Mouse (Mus musculus): ENCODE measurements around the gene Col5a3. TPM values are rescaled to one million over a fixed set of nuclear protein-coding genes. Genes with fewer than 3 reads are reported as not detected.

Col5a3 gene
- total RNA-seq (2023), result 1 to 10 TPM; 1.1 to 1.7 TPM

GRCm38 (mm10) chr9:20814521-20815272 is at the start of gene Col5a3:
Gene Col5a3 (minus strand): TSS chr9:20815067.

DNA sequence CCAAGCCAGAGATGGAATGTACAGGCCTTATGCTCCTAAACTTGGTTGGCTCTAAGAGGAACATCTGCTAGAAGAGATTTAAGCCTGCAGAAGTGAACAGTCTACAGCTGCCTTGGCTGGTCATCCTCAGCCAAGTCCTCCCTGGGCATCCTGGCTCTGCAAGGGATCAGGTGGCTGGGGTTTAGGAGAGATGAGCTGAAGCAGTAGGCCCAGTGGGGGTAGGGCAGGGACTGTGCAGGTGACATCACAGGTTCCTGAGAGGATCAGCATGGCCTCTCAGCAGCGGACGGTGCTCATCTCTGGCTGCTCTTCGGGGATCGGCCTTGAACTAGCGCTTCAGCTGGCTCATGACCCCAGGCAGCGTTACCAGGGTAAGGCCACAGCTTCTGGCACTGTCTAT is 3.4 kb upstream of the Col5a3 start, which contains the start of gene Rdh8:
TSS of gene Rdh8 (plus strand) at position 268 of the 400 bp plus-strand sequence.

DNA sequence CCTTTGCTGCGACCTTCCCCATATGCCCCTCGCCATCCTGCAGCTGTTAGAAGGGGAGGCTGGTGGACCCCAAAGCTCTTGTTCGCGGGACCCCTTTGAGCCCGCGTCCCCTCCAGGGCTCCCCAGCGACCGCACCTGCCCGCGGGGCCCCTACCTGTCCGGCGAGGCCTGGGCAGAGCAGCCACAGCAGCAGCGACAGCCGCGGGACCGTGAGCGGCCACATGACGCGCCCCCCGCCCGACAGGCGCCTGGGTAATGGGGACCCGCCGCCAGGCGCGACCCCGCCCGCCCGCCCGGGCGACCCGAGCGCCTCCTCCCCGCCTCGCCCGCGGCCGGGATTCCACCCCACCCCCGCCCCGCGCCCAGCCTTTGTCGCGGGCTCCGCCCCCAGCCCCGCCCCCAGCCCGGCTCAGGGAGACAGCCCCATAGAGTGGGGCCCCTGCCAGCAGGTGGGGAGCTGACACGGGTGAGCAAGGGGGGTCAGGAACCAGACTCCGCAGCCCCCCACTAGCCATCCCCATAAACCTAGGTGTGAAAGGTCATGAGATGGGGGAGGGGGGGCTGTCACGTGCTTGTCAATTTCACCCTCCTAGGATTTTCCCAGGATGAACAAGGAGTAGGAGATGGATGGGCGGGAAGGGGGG is 68.7 kb downstream of the Col5a3 start, which contains the start of gene Olfm2:
TSS of gene Olfm2 (minus strand) at position 333 of the 644 bp plus-strand sequence.

Other genes with a start within 250 kb of the Col5a3 start
- gene Zfp846, start 233.8 kb downstream of the Col5a3 start, total RNA-seq (2023), result 1 to 10 TPM; 8.9 to 9.1 TPM
- 100 to 1,000 TPM; 357 to 362 TPM for gene Ubl5, start 172.2 kb downstream of the Col5a3 start, total RNA-seq (2023)
- 10 to 100 TPM; 87.5 to 95.9 TPM for gene Fbxl12, start 170.3 kb downstream of the Col5a3 start, total RNA-seq (2023)
- gene Pin1, start 163.0 kb downstream of the Col5a3 start, total RNA-seq (2023), result 10 to 100 TPM; 18.0 to 18.3 TPM
- not detected for gene Olfm2, start 68.7 kb downstream of the Col5a3 start, total RNA-seq (2023)
- gene Rdh8, start 3.4 kb upstream of the Col5a3 start, total RNA-seq (2023), result not detected
- gene A230050P20Rik, start 53.6 kb upstream of the Col5a3 start, total RNA-seq (2023), result 10 to 100 TPM; 46.3 to 59.5 TPM
- gene Angptl6, start 64.7 kb upstream of the Col5a3 start, total RNA-seq (2023), result 1 to 10 TPM in 1 of 2 experiments, under 1 TPM in 1; 0.71 to 1.0 TPM
- 100 to 1,000 TPM; 123 to 133 TPM for gene Ppan, start 73.1 kb upstream of the Col5a3 start, total RNA-seq (2023)
- 100 to 1,000 TPM; 184 to 200 TPM for gene Eif3g, start 83.6 kb upstream of the Col5a3 start, total RNA-seq (2023)
- gene Dnmt1, start 144.8 kb upstream of the Col5a3 start, total RNA-seq (2023), result 10 to 100 TPM; 76.1 to 83.9 TPM
- 1 to 10 TPM; 2.5 to 3.1 TPM for gene S1pr2, start 161.7 kb upstream of the Col5a3 start, total RNA-seq (2023)
- 10 to 100 TPM; 54.8 to 56.5 TPM for gene Mrpl4, start 187.7 kb upstream of the Col5a3 start, total RNA-seq (2023)
- 10 to 100 TPM; 58.0 TPM for gene Icam1, start 200.9 kb upstream of the Col5a3 start, total RNA-seq (2023)
- gene Icam4, start 214.3 kb upstream of the Col5a3 start, total RNA-seq (2023), result under 1 TPM in 1 of 2 experiments, not detected in 1; 0.73 TPM
- gene Icam5, start 217.0 kb upstream of the Col5a3 start, total RNA-seq (2023), result under 1 TPM; 0.18 to 0.29 TPM

Measured in B cell, adult 67 days (primary cell).